Mouse (Mus musculus) liver, embryonic 14.5 days (tissue): Measurements from ENCODE around the gene Dcaf11. TPM values are rescaled to one million over a fixed set of nuclear protein-coding genes. Genes with fewer than 3 reads are reported as not detected.

Experiments
- ATAC-seq: fragments of 200-750 bp; cut with Nextera tagmentation; 2 replicates; pipeline ENCODE4 v1.8.0; 2017; ENCODE audit warnings: moderate number of reproducible peaks, mild to moderate bottlenecking, moderate library complexity; ENCODE audit not compliant: insufficient read depth
- DNase-seq, 3 experiments: peaks; one replicate each; pipeline ENCODE4 v3.0.0-alpha.2; 2012 to 2013; ENCODE audit warnings: low read depth in 3 of 3, low spot score in 3 of 3
- H3K27ac ChIP-seq: fragments of 300-500 bp; sonication (generic); 2 replicates; pipeline ENCODE4 v1.5.1; 2014; ENCODE audit warnings: moderate library complexity, mild to moderate bottlenecking, control low read depth, inconsistent platforms
- H3K27me3 ChIP-seq: fragments of 300-500 bp; sonication (generic); 2 replicates; pipeline ENCODE4 v1.6.1; 2014; ENCODE audit warnings: mild to moderate bottlenecking, low read length, moderate library complexity; ENCODE audit not compliant: control insufficient read depth, insufficient read depth
- H3K36me3 ChIP-seq: fragments of 300-500 bp; sonication (generic); replicated peaks from 2 replicates; pipeline ENCODE4 v1.6.1; 2014; ENCODE audit warnings: low read depth; ENCODE audit not compliant: control insufficient read depth, insufficient read depth
- H3K4me1 ChIP-seq, 2 experiments: fragments of 200-500 bp in 1 of 2; fragments of 300-500 bp in 1 of 2; sonication (generic) in 1 of 2; replicated peaks; 2 replicates each; pipeline ENCODE4 v1.6.1; 2012 to 2014; ENCODE audit warnings: antibody characterized with exemption in 1 of 2, inconsistent platforms in 1 of 2, low read length in 1 of 2; ENCODE audit not compliant: control insufficient read depth in 2 of 2, insufficient read depth in 2 of 2
- H3K4me2 ChIP-seq: fragments of 300-500 bp; sonication (generic); 2 replicates; pipeline ENCODE4 v1.6.1; 2014; ENCODE audit warnings: low read depth, mild to moderate bottlenecking, control low read depth, moderate library complexity
- H3K4me3 ChIP-seq, 2 experiments: fragments of 200-500 bp in 1 of 2; fragments of 300-500 bp in 1 of 2; sonication (generic) in 1 of 2; 2 replicates each; pipeline ENCODE4 v1.5.1; 2012 to 2014; ENCODE audit warnings: low read depth in 2 of 2, low read length in 2 of 2, mild to moderate bottlenecking in 2 of 2, control low read depth in 1 of 2, inconsistent platforms in 1 of 2, moderate library complexity in 1 of 2; ENCODE audit not compliant: insufficient read depth in 1 of 2
- H3K9ac ChIP-seq: fragments of 300-500 bp; sonication (generic); replicated peaks from 2 replicates; pipeline ENCODE4 v1.6.1; 2014; ENCODE audit warnings: mild to moderate bottlenecking, control low read depth, moderate library complexity
- H3K9me3 ChIP-seq: fragments of 300-500 bp; sonication (generic); 2 replicates; pipeline ENCODE4 v1.6.1; 2016; ENCODE audit warnings: low read length, mixed read lengths; ENCODE audit not compliant: control insufficient read depth
- CTCF ChIP-seq: IDR thresholded peaks from 2 replicates; pipeline ENCODE4 v1.5.1; 2016; ENCODE audit warnings: antibody characterized with exemption, low read depth, control low read depth
- EP300 ChIP-seq: IDR thresholded peaks from 2 replicates; pipeline ENCODE4 v1.6.1; 2016; ENCODE audit warnings: antibody characterized with exemption, low read depth
- WGBS: fragments of 180-500 bp; shearing (Covaris S2); extraction: QIAGEN DNeasy Blood & Tissue Kit; methylation state at CpG from one replicate; pipeline ENCODE4 v1.1.7; 2014; ENCODE audit not compliant: insufficient replicate concordance; 5-methylcytosine and 5-hydroxymethylcytosine counted together
- polyA plus RNA-seq, 2 experiments: library from polyadenylated mRNA; depleted of rRNA in 1 of 2; stranded (reverse) in 1 of 2; unstranded in 1 of 2; fragments of >200 nt; fragmentation: Nextera tagmentation in 1 of 2; extraction: Ambion mirVana in 1 of 2; gene quantifications; 2 replicates each; pipeline versions ENCODE4 v1.2.1 to v1.2.3; 2012 to 2014

Gene Dcaf11
- polyA plus RNA-seq, 2 experiments: 30.9 to 47.5 TPM

DNA sequence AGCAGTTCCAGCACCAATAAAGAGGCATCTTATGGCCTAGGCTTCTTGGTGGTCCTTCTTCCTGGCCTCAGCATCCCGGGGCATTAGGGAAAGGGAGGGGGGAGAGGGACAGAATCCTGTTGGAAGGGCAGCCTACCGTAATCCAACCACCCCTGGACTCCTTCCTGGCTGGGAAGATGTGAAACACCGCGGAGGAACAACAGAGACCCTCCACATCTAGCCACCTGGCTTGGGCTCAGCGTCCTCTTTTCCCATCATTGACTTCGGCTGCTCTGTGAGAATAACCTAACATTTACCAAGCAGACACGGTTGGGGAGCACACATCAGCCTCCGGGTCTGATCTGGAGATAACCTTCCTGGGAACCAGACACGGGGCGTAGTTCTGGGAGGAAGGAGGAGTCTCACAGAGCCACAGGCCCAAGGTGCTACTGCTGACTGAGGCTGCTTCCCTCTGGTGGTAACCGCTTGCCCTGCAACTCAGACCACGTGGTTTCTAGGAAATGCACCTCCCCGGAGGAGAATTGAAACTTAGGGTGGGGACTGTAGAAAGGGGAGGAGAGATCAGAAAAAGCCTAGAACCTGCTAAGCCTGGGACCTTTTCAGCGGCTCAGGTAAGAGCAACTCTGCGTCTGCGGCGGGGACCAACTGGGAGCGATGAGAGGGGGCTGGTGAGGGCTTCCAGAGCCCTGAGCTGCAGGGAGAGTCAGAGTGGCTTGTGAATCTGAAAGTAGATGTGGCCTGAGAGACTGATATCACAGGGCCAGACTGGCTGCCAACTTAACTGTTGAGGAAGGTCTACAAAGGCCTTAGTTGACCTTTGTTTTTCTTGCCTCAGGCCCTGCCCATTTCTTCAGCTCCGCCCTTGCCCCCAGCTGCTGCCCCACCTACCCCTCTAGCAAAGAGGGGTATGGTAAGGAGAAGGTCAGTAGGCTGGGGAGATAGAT lies 44.1 kb downstream of the Dcaf11 start:
- ATAC-seq (peak; percentile 95), DNase-seq (peak; percentile 93 to 97 (median 95))
- no peaks in the 10 kb centered on the region for H3K9me3 ChIP-seq
- H3K9ac ChIP-seq: peak overlapping the region; percentile 91
- H3K36me3 ChIP-seq: peaks cover 72% of the 10 kb centered on the region
- no peaks in the 10 kb centered on the region for H3K27me3 ChIP-seq
- peak overlapping the region; percentile 95 for H3K4me2 ChIP-seq
- H3K4me1 ChIP-seq: peaks cover 12 to 28% of the 10 kb centered on the region in 2 experiments
- H3K4me3 ChIP-seq: peak overlapping the region; percentile 64 to 76
- 10% methylated on average over 19 of the region's 19 CpGs for WGBS
- TF ChIP-seq EP300 (peak; percentile 61), CTCF (peak; percentile 99)
- peak overlapping the region; percentile 96 for H3K27ac ChIP-seq

GRCm38 (mm10) chr14:55604823-55605222 lies 45.0 kb downstream of the Dcaf11 start:
- TF ChIP-seq CTCF (no peak), EP300 (no peak)
- 83% methylated on average over 11 of the region's 11 CpGs for WGBS
- ATAC-seq (no peak), DNase-seq (no peak)
- H3K27ac ChIP-seq: peak overlapping the region; percentile 96
- H3K27me3 ChIP-seq: no peaks in the 10 kb centered on the region
- peak overlapping the region; percentile 64 to 76 for H3K4me3 ChIP-seq
- peak overlapping the region; percentile 95 for H3K4me2 ChIP-seq
- H3K9me3 ChIP-seq: no peaks in the 10 kb centered on the region
- H3K9ac ChIP-seq: peak overlapping the region; percentile 91
- peaks cover 12 to 28% of the 10 kb centered on the region in 2 experiments for H3K4me1 ChIP-seq
- peaks cover 72% of the 10 kb centered on the region for H3K36me3 ChIP-seq

DNA sequence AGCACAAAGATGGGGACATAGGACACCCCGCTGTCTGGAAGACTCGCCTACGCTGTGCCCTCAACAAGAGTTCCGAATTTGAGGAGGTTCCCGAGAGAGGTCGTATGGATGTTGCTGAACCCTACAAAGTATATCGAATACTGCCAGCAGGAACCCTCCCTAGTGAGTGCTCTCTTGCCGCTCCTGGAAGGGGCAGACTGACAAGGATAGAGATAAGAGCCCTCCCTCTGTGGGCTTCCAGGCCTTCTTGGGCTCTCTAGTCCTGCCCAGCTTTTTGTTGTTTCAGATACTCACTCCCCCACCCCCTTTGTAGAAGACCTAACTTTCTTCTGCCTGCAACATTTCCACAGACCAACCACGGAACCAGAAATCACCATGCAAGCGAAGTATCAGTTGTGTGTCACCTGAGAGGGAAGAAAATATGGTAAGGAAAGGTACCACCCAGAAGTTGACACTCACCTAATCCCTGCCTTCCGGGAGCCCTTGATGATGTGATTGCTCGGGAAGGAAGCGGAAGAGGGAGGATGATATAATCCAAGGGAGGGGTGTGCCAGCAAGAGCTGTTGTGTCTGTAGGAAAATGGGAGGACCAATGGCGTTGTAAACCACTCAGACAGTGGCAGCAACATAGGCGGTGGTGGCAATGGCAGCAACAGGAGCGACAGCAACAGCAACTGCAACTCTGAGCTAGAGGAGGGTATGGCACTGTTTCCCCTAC lies 46.1 kb downstream of the Dcaf11 start:
- WGBS: 67% methylated on average over 16 of the region's 16 CpGs
- TF ChIP-seq CTCF (no peak), EP300 (no peak)
- Histone ChIP-seq H3K9ac (peak overlapping the region; percentile 43), H3K4me3 (peak overlapping the region; percentile 35 to 76), H3K9me3 (no peaks in the 10 kb centered on the region), H3K36me3 (peaks cover 62% of the 10 kb centered on the region), H3K4me1 (peaks cover 12 to 28% of the 10 kb centered on the region in 2 experiments), H3K27me3 (no peaks in the 10 kb centered on the region), H3K4me2 (peak overlapping the region; percentile 95), H3K27ac (peak overlapping the region; percentile 39)
- no peak for DNase-seq
- no peak for ATAC-seq

DNA sequence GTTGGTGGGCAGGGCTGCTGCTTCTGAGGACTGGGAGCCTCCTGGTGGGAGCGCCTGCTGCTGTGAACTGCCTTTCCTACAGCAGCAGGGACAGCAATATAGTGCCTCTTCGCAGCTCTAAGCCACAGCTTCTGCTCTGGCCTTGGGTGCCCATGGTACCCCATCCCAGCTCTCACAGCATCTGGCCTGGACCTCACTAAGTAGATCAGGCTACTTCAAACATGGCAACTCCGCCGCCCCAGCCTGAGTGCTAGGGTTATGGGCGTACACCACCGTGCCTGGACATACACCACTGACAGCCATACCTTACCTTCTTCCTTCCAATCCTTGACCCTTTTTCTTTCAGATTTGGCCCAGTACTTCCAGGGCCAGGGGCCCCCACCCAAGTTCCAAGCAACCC lies 48.5 kb downstream of the Dcaf11 start:
- no peak for DNase-seq
- no peak for ATAC-seq
- Histone ChIP-seq H3K27me3 (no peaks in the 10 kb centered on the region), H3K27ac (no peak overlapping the region), H3K4me3 (no peak overlapping the region), H3K9me3 (no peaks in the 10 kb centered on the region), H3K4me2 (no peak overlapping the region), H3K36me3 (peaks cover 44% of the 10 kb centered on the region), H3K4me1 (peaks cover 12 to 23% of the 10 kb centered on the region in 2 experiments), H3K9ac (no peak overlapping the region)
- TF ChIP-seq CTCF: no peak
- WGBS: 77% methylated on average over 6 of the region's 6 CpGs

DNA sequence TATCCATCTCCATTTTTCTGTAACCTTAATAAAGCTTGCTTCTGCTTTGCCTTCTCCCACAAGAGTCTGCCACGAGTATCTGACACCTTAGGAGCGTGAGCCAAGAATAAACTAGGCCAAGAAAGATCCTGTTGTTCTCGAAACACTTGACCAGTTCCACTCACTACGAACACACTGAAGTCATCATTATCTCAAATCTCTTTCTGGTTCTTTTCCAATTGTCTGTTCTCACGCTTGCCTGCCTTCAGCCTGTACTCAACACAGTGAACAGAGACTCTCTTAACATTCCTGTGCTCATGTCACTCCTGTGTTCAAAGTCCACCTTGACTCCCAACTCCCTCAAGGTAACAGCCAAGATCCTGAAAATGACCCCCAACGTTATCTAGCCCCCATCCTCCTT lies 53.5 kb downstream of the Dcaf11 start:
- WGBS: 66% methylated on average over 6 of the region's 6 CpGs
- Histone ChIP-seq H3K36me3 (peaks cover 14% of the 10 kb centered on the region), H3K9me3 (no peaks in the 10 kb centered on the region), H3K27ac (peak overlapping the region; percentile 16; the same call in 1 of the 2 replicates), H3K4me1 (peaks cover 15 to 22% of the 10 kb centered on the region in 2 experiments), H3K4me3 (no peak overlapping the region), H3K4me2 (no peak overlapping the region), H3K27me3 (no peaks in the 10 kb centered on the region), H3K9ac (no peak overlapping the region)
- ATAC-seq: no peak
- DNase-seq: no peak
- TF ChIP-seq EP300 (no peak), CTCF (no peak)
